Mouse (Mus musculus) testis, adult 2 months (tissue): Measurements from ENCODE around the gene Minar1. TPM values are rescaled to one million over a fixed set of nuclear protein-coding genes. Genes with fewer than 3 reads are reported as not detected.

Experiments
- H3K27ac ChIP-seq: fragments of 200-500 bp; 2 replicates; pipeline ENCODE4 v1.5.1; 2012; ENCODE audit warnings: low read depth, low read length; ENCODE audit not compliant: control insufficient read depth, insufficient read depth
- H3K27me3 ChIP-seq: fragments of 200-500 bp; 2 replicates; pipeline ENCODE4 v1.6.1; 2012; ENCODE audit warnings: mild to moderate bottlenecking, low read length, moderate library complexity; ENCODE audit not compliant: control insufficient read depth, insufficient read depth
- H3K36me3 ChIP-seq: fragments of 200-500 bp; 2 replicates; pipeline ENCODE4 v1.6.1; 2012; ENCODE audit warnings: mild to moderate bottlenecking, low read length; ENCODE audit not compliant: control insufficient read depth, insufficient read depth
- H3K4me1 ChIP-seq: fragments of 200-500 bp; 2 replicates; pipeline ENCODE4 v1.6.1; 2012; ENCODE audit warnings: low read length; ENCODE audit not compliant: control insufficient read depth, insufficient read depth
- H3K4me3 ChIP-seq: fragments of 200-500 bp; 2 replicates; pipeline ENCODE4 v1.5.1; 2012; ENCODE audit warnings: low read depth, mild to moderate bottlenecking, low read length, moderate library complexity, mixed read lengths; ENCODE audit not compliant: control insufficient read depth
- CTCF ChIP-seq: fragments of 200-500 bp; IDR thresholded peaks from 2 replicates; pipeline ENCODE4 v1.5.1; 2012; ENCODE audit warnings: low read depth, mild to moderate bottlenecking, inconsistent platforms, low read length, moderate library complexity; ENCODE audit not compliant: control insufficient read depth, insufficient read depth, insufficient replicate concordance
- POLR2A ChIP-seq: fragments of 200-500 bp; IDR thresholded peaks from 2 replicates; pipeline ENCODE4 v1.6.1; 2012; ENCODE audit warnings: low read depth, mild to moderate bottlenecking, inconsistent platforms, low read length, moderate library complexity; ENCODE audit not compliant: control insufficient read depth
- polyA plus RNA-seq: library from polyadenylated mRNA; depleted of rRNA; stranded (reverse); fragments of >200 nt; gene quantifications from 2 replicates; pipeline ENCODE4 v1.2.3, GENCODE M21; 2012

Gene Minar1
- polyA plus RNA-seq, 1 experiment = not detected

GRCm38 (mm10) chr9:89620347-89620746 is 2.6 kb downstream of the Minar1 start:
- Histone ChIP-seq H3K4me1 (no peaks in the 10 kb centered on the region; the same call in 1 of the 2 replicates), H3K27me3 (no peaks in the 10 kb centered on the region), H3K27ac (no peak overlapping the region), H3K36me3 (no peaks in the 10 kb centered on the region), H3K4me3 (no peak overlapping the region)
- TF ChIP-seq CTCF (no peak), POLR2A (no peak)

DNA sequence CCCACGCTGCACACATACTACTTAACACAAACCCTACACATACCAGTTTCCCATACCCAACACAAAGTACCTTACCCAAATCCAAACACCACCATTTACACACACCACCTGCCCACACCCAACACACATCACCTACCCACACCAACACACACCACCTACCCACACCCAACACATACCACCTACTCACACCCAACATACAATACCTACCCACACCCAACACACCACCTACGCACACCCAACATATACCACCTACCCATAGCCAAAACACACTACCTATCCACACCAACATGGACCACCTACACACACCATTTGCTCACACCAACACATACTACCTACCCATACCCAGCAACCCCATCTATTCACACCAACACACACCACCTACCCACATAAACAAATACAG is 6.0 kb downstream of the Minar1 start:
- H3K36me3 ChIP-seq = no peaks in the 10 kb centered on the region
- no peak overlapping the region for H3K27ac ChIP-seq
- H3K4me1 ChIP-seq = no peaks in the 10 kb centered on the region
- no peak overlapping the region for H3K4me3 ChIP-seq
- H3K27me3 ChIP-seq = no peaks in the 10 kb centered on the region
- TF ChIP-seq POLR2A = no peak
- no peak for TF ChIP-seq CTCF

DNA sequence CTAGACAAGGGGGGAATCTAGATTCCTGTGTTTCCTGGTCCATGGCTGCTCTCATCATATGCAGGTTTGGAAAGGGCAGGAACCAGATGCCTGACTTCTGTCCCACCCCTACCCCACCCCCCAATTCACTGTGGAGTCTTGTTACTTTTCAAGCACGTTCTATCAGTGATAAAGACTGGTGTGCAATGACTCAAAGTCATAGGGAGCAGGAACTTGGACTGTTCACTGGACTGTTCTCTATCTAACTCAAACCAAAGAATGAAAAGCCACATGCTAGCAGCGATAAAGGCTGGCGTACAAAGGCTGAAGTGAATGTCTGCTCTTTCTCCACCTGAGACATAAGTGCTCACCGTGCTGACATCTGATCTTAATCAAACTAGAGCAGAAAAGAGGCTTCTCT is 12.3 kb downstream of the Minar1 start:
- Histone ChIP-seq H3K27ac (no peak overlapping the region), H3K4me1 (no peaks in the 10 kb centered on the region), H3K36me3 (no peaks in the 10 kb centered on the region), H3K27me3 (no peaks in the 10 kb centered on the region), H3K4me3 (no peak overlapping the region)
- TF ChIP-seq POLR2A (no peak), CTCF (no peak)

- Histone ChIP-seq H3K36me3 (no peaks in the 10 kb centered on the region), H3K27me3 (no peaks in the 10 kb centered on the region), H3K4me3 (no peak overlapping the region), H3K27ac (no peak overlapping the region), H3K4me1 (no peaks in the 10 kb centered on the region)
- TF ChIP-seq POLR2A = no peak
- TF ChIP-seq CTCF = no peak
These were observed 15.6 kb downstream of the Minar1 start for GRCm38 (mm10) chr9:89607321-89607720.

- H3K4me1 ChIP-seq = no peaks in the 10 kb centered on the region; the same call in 1 of the 2 replicates
- no peaks in the 10 kb centered on the region for H3K27me3 ChIP-seq
- TF ChIP-seq CTCF = no peak
- no peak for TF ChIP-seq POLR2A
- H3K27ac ChIP-seq = no peak overlapping the region
- H3K36me3 ChIP-seq = no peaks in the 10 kb centered on the region
- H3K4me3 ChIP-seq = no peak overlapping the region
These were observed 16.7 kb downstream of the Minar1 start for GRCm38 (mm10) chr9:89606256-89606655.

DNA sequence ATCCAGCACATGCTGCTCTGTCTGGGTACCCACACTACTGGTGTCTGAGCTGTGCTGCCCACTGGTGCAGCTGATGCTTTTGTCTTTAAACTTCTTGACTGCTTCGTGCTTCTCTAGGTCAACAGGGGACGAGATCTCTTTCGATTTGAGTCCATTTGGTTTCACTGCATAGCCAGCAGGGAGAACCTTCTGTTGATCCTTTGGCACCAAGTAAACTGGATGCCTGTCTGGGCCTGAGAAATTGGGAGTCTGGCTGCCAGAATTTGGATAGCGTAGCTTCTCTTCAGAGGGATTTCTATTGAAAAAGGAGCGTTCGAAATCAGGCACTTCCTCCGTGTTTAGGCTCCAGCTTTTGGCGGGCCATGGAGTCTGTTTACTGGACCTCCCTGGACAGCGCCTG is 21.0 kb downstream of the Minar1 start:
- no peaks in the 10 kb centered on the region; the same call in 1 of the 2 replicates for H3K4me1 ChIP-seq
- peak overlapping the region; percentile 20 for H3K4me3 ChIP-seq
- H3K27me3 ChIP-seq = no peaks in the 10 kb centered on the region
- no peak for TF ChIP-seq POLR2A
- no peak for TF ChIP-seq CTCF
- H3K36me3 ChIP-seq = no peaks in the 10 kb centered on the region
- no peak overlapping the region for H3K27ac ChIP-seq

DNA sequence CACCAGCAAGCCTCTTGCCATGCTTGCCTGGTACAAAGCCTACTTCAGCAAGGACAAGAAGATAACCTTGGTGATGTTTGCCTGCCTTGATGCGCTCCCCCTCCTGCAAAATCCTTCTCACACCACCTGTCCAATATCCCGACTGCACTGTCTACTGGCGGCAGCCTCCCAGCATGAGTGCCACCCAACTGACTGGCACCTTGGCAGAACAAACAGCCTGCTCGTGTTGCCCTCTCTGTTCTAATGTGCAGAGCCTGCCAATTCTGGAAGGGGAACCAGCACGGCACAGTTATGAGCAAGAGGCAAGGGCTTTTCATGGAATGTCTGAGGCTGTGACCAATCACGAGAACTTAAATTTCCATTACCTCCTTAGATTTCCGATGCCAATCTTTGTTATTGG is 22.2 kb downstream of the Minar1 start:
- H3K4me1 ChIP-seq = no peaks in the 10 kb centered on the region; the same call in 1 of the 2 replicates
- TF ChIP-seq POLR2A = no peak
- no peak for TF ChIP-seq CTCF
- no peaks in the 10 kb centered on the region for H3K36me3 ChIP-seq
- no peaks in the 10 kb centered on the region for H3K27me3 ChIP-seq
- no peak overlapping the region for H3K4me3 ChIP-seq
- H3K27ac ChIP-seq = no peak overlapping the region

GRCm38 (mm10) chr9:89597071-89597470 is 25.9 kb downstream of the Minar1 start:
- Histone ChIP-seq H3K4me1 (no peaks in the 10 kb centered on the region; the same call in 1 of the 2 replicates), H3K27me3 (no peaks in the 10 kb centered on the region), H3K4me3 (no peak overlapping the region), H3K36me3 (no peaks in the 10 kb centered on the region), H3K27ac (no peak overlapping the region)
- TF ChIP-seq POLR2A (no peak), CTCF (no peak)
